In the genomic region with DNA sequence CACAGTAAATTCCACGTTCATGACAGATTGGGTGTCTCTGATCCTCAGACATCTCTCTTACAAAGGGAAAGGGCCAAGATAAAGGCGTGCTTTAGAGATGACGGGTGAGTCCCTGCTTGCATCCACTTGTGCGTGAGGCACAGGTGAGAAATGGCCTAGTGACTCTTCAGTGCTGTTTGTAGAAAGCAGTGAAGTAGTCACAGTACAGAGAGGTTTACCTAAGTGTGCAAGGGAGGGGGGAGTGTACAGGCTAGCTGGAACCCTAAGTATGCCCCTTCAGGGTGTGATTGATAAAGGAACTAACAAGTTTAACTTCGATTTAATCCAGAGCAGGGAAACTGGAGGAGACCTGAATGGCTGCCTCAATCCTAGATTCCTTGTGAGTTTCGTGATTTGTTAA, we compare ENCODE assay signal across 18 mouse cellular contexts.
A peak's percentile ranks its signal among the peaks of the same experiment; 100 is the strongest.
DNase-seq lines count a peak whose midpoint lies in the region; ATAC-seq and TF ChIP-seq lines count a peak whose summit lies in the region.
"Had no signal": no experiment of that assay in that cellular context is flagged by ENCODE, and none has a peak within 500 bp of the region (broad histone marks: within the 10 kb centered on the region; RNA-seq: fewer than 3 reads in every experiment).

No protein-coding gene starts in this region.

- TF ChIP-seq CTCF in intestine, postnatal 0 days (IDR thresholded peaks at IDR 0.05; ENCODE audit: low read depth): no peak

- H3K9ac ChIP-seq in heart, embryonic 12.5 days: no peak overlapping the region
- H3K9ac ChIP-seq in lung, embryonic 15.5 days: no peak overlapping the region
- H3K9ac ChIP-seq in intestine, postnatal 0 days (ENCODE audit: low read depth, low read length): no peak overlapping the region
- no peak overlapping the region for H3K9ac ChIP-seq in stomach, embryonic 14.5 days (replicated peaks; ENCODE audit: low read depth, low read length)
- no peak overlapping the region for H3K9ac ChIP-seq in forebrain, embryonic 16.5 days (replicated peaks; ENCODE audit: low read depth, low read length)
- H3K9ac ChIP-seq: midbrain, embryonic 13.5 days; neural tube, embryonic 12.5 days had no signal

- H3K36me3 ChIP-seq in heart, embryonic 12.5 days: peaks cover 71% of the 10 kb centered on the region
- H3K36me3 ChIP-seq in lung, embryonic 15.5 days: peaks cover 35% of the 10 kb centered on the region
- H3K36me3 ChIP-seq in intestine, postnatal 0 days (ENCODE audit: control insufficient read depth, insufficient read depth): peaks cover 50% of the 10 kb centered on the region; the same call in 1 of the 2 replicates
- H3K36me3 ChIP-seq in stomach, embryonic 14.5 days (ENCODE audit: control insufficient read depth, insufficient read depth, low read length): peaks cover 26% of the 10 kb centered on the region; the same call in 1 of the 2 replicates
- H3K36me3 ChIP-seq in forebrain, embryonic 16.5 days (ENCODE audit: control insufficient read depth, insufficient read depth): no peaks in the 10 kb centered on the region

- H3K27ac ChIP-seq in heart, embryonic 12.5 days (ENCODE audit: poor library complexity, severe bottlenecking): 0 out of 2 replicates have a peak overlapping the region, but pooled peaks have one; percentile 24
- H3K27ac ChIP-seq in lung, embryonic 15.5 days: peak overlapping the region; percentile 64
- peak overlapping the region; percentile 86 for H3K27ac ChIP-seq in intestine, postnatal 0 days (ENCODE audit: low read depth, low read length)
- peak overlapping the region; percentile 34; the same call in 1 of the 2 replicates for H3K27ac ChIP-seq in stomach, embryonic 14.5 days (ENCODE audit: low read length)
- H3K27ac ChIP-seq in forebrain, embryonic 16.5 days (ENCODE audit: low read length): no peak overlapping the region
- H3K27ac ChIP-seq: gastrocnemius, adult 2 months; hindbrain, embryonic 10.5 days; hindbrain, postnatal 0 days; midbrain, embryonic 13.5 days; neural tube, embryonic 12.5 days had no signal

- WGBS in heart, embryonic 12.5 days: 57% methylated on average over 6 of the region's 6 CpGs
- WGBS in lung, embryonic 15.5 days: 40% methylated on average over 6 of the region's 6 CpGs
- 37% methylated on average over 6 of the region's 6 CpGs for WGBS in intestine, postnatal 0 days
- 56% methylated on average over 6 of the region's 6 CpGs for WGBS in stomach, embryonic 14.5 days
- 82% methylated on average over 6 of the region's 6 CpGs for WGBS in forebrain, embryonic 16.5 days

- H3K4me3 ChIP-seq in heart, embryonic 12.5 days: no peak overlapping the region
- H3K4me3 ChIP-seq in lung, embryonic 15.5 days: no peak overlapping the region
- H3K4me3 ChIP-seq in intestine, postnatal 0 days (ENCODE audit: low read depth, low read length): no peak overlapping the region
- H3K4me3 ChIP-seq in stomach, embryonic 14.5 days (ENCODE audit: low read depth, low read length): no peak overlapping the region
- no peak overlapping the region for H3K4me3 ChIP-seq in forebrain, embryonic 16.5 days (replicated peaks; ENCODE audit: low read length)
- H3K4me3 ChIP-seq: gastrocnemius, adult 2 months; hindbrain, embryonic 10.5 days; midbrain, embryonic 13.5 days; neural tube, embryonic 12.5 days had no signal

- ATAC-seq in heart, embryonic 12.5 days (ENCODE audit: insufficient number of reproducible peaks, low FRiP score): no peak
- ATAC-seq in lung, embryonic 15.5 days (ENCODE audit: borderline replicate concordance, extremely low read depth, low FRiP score, low TSS enrichment): peak; percentile 67
- ATAC-seq in intestine, postnatal 0 days: peak; percentile 37
- ATAC-seq in stomach, embryonic 14.5 days (ENCODE audit: insufficient number of reproducible peaks, insufficient read depth, low FRiP score, low read depth): 0 out of 2 replicates have a peak, but pooled peaks have one; percentile 50
- ATAC-seq in forebrain, embryonic 16.5 days: no peak
- ATAC-seq: hindbrain, postnatal 0 days; midbrain, embryonic 13.5 days had no signal

- intact Hi-C loops in heart, postnatal 25 days (cut with DNase I): no loop called here

- H3K9me3 ChIP-seq in heart, embryonic 12.5 days (replicated peaks): no peaks in the 10 kb centered on the region
- no peaks in the 10 kb centered on the region for H3K9me3 ChIP-seq in lung, embryonic 15.5 days
- H3K9me3 ChIP-seq in intestine, postnatal 0 days (ENCODE audit: control insufficient read depth): no peaks in the 10 kb centered on the region
- no peaks in the 10 kb centered on the region for H3K9me3 ChIP-seq in stomach, embryonic 14.5 days (ENCODE audit: control insufficient read depth, low read depth, low read length)
- H3K9me3 ChIP-seq in forebrain, embryonic 16.5 days (ENCODE audit: control insufficient read depth, low read length): no peaks in the 10 kb centered on the region
- H3K9me3 ChIP-seq: G1E; hindbrain, embryonic 10.5 days; midbrain, embryonic 13.5 days; neural tube, embryonic 12.5 days had no signal

- H3K27me3 ChIP-seq in heart, embryonic 12.5 days (replicated peaks): no peaks in the 10 kb centered on the region
- no peaks in the 10 kb centered on the region for H3K27me3 ChIP-seq in lung, embryonic 15.5 days
- no peaks in the 10 kb centered on the region for H3K27me3 ChIP-seq in intestine, postnatal 0 days (replicated peaks; ENCODE audit: control insufficient read depth, insufficient read depth, low read length)
- H3K27me3 ChIP-seq in stomach, embryonic 14.5 days (ENCODE audit: control insufficient read depth, insufficient read depth, low read length): no peaks in the 10 kb centered on the region
- no peaks in the 10 kb centered on the region for H3K27me3 ChIP-seq in forebrain, embryonic 16.5 days (replicated peaks; ENCODE audit: control insufficient read depth, insufficient read depth, low read length)
- H3K27me3 ChIP-seq: midbrain, embryonic 13.5 days; neural tube, embryonic 12.5 days had no signal

- no peak for DNase-seq in heart, postnatal 25 days (ENCODE audit: low spot score)
- DNase-seq in lung, postnatal 10 days: no peak
- DNase-seq in cerebellum, postnatal 14 days: no peak
- DNase-seq: cerebellum, adult 9-10 months; gastrocnemius, adult 2 months; layer of hippocampus, adult 9-11 months; right cerebral cortex, postnatal 4 days had no signal

- peaks cover 19% of the 10 kb centered on the region for H3K4me1 ChIP-seq in heart, embryonic 12.5 days (replicated peaks)
- H3K4me1 ChIP-seq in lung, embryonic 15.5 days: peaks cover 12% of the 10 kb centered on the region
- no peaks in the 10 kb centered on the region for H3K4me1 ChIP-seq in intestine, postnatal 0 days (replicated peaks; ENCODE audit: control insufficient read depth, insufficient read depth, low read length)
- no peaks in the 10 kb centered on the region; the same call in 1 of the 2 replicates for H3K4me1 ChIP-seq in stomach, embryonic 14.5 days (ENCODE audit: control insufficient read depth, insufficient read depth, low read length)
- no peaks in the 10 kb centered on the region for H3K4me1 ChIP-seq in forebrain, embryonic 16.5 days (replicated peaks; ENCODE audit: control insufficient read depth, insufficient read depth, low read length)
- H3K4me1 ChIP-seq: hindbrain, embryonic 10.5 days; midbrain, embryonic 13.5 days; neural tube, embryonic 12.5 days had no signal

- no peak overlapping the region for H3K4me2 ChIP-seq in heart, embryonic 12.5 days
- H3K4me2 ChIP-seq in lung, embryonic 15.5 days: no peak overlapping the region
- peak overlapping the region; percentile 38; the same call in 1 of the 2 replicates for H3K4me2 ChIP-seq in intestine, postnatal 0 days (replicated peaks; ENCODE audit: low read depth)
- no peak overlapping the region for H3K4me2 ChIP-seq in stomach, embryonic 14.5 days (replicated peaks; ENCODE audit: low read depth, low read length)
- no peak overlapping the region for H3K4me2 ChIP-seq in forebrain, embryonic 16.5 days (ENCODE audit: low read length)
- H3K4me2 ChIP-seq: liver, embryonic 11.5 days; midbrain, embryonic 13.5 days; neural tube, embryonic 12.5 days had no signal

Comparison
In these comparisons a context has a peak if more than half of its experiments do, and no peak if none do; other contexts are left out.
1. ATAC-seq: peak in lung, embryonic 15.5 days (single experiment), intestine, postnatal 0 days (single experiment) and stomach, embryonic 14.5 days (single experiment); none in heart, embryonic 12.5 days (single experiment) and forebrain, embryonic 16.5 days (single experiment).